Mouse (Mus musculus): ENCODE data around the gene Apex1.
"Not testable (repeated sequence)": the region's sequence is repeated elsewhere in the genome, so short reads cannot be mapped to it uniquely, and the experiment has no call there.

Gene Apex1

GRCm38 (mm10) chr14:50968216-50968980 is 43.6 kb downstream of the Apex1 start:
- DNase-seq (ENCODE audit: inconsistent age in 2 of 2, low spot score in 1 of 2), result no peak

GRCm38 (mm10) chr14:50969041-50969440 is 44.3 kb downstream of the Apex1 start:
- DNase-seq (ENCODE audit: inconsistent age in 2 of 2, low spot score in 1 of 2), result no peak

GRCm38 (mm10) chr14:50969558-50970544 is 45.1 kb downstream of the Apex1 start:
- peak in 1 of 2 experiments; percentile 45 for DNase-seq (ENCODE audit: inconsistent age in 2 of 2, low spot score in 1 of 2)

GRCm38 (mm10) chr14:50970822-50971221 is 46.1 kb downstream of the Apex1 start:
- no peak for DNase-seq (ENCODE audit: inconsistent age in 2 of 2, low spot score in 1 of 2)

GRCm38 (mm10) chr14:50973054-50973453 is 48.3 kb downstream of the Apex1 start:
- not testable (repeated sequence) for DNase-seq (ENCODE audit: inconsistent age in 2 of 2, low spot score in 1 of 2)

- DNase-seq (ENCODE audit: inconsistent age in 2 of 2, low spot score in 1 of 2), result no peak
These were observed 48.9 kb downstream of the Apex1 start for GRCm38 (mm10) chr14:50973700-50974099.

- DNase-seq (ENCODE audit: inconsistent age in 2 of 2, low spot score in 1 of 2), result no peak
These were observed 50.2 kb downstream of the Apex1 start for GRCm38 (mm10) chr14:50975001-50975400.

GRCm38 (mm10) chr14:50976674-50977073 is 51.9 kb downstream of the Apex1 start:
- DNase-seq (ENCODE audit: inconsistent age in 2 of 2, low spot score in 1 of 2), result peak in 1 of 2 experiments; percentile 52

Data from adrenal gland, adult (tissue).